Mouse (Mus musculus) T-helper 2 cell (primary cell): Measurements from ENCODE around the gene Afg3l1.
"Not testable (repeated sequence)": the region's sequence is repeated elsewhere in the genome, so short reads cannot be mapped to it uniquely, and the experiment has no call there.

Experiments
- in situ Hi-C: fragments of 300-600 bp; cut with MboI, MseI; formaldehyde crosslinking; loops from one replicate; pipeline ENCODE4 v1.15.1; 2025; ENCODE audit warnings: high pct_unique_total_duplicates

The Afg3l1 gene

GRCm38 (mm10) chr8:123477737-123478258 is at the start of gene Afg3l1:
Gene Afg3l1, plus strand, starts transcription at chr8:123477903.
- in situ Hi-C loops = no loop called here

DNA sequence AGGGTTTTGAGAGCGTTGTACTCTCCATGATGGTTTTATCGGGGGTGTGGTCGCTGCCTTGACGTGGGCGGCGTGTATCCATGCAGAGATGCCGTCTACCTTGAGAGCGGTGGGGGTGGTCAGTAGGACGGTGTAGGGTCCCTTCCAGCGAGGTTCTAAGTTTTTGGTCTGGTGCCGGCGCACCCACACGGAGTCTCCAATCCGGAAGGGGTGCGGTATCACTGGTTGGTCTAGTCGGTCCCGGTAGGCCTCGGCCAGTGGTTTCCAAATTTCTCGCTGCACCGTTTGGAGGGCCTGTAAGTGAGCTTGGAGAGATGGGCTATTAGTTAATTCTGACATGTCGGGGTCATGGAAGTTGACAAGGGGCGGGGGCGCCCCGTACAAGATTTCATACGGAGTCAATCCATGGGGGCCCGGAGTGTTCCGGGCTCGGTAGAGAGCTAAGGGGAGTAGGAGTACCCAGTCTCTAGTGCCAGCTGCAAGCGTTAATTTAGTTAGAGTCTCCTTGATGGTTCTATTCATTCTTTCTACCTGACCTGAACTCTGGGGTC is 49.3 kb upstream of the Afg3l1 start:
- in situ Hi-C loops = no loop called here

DNA sequence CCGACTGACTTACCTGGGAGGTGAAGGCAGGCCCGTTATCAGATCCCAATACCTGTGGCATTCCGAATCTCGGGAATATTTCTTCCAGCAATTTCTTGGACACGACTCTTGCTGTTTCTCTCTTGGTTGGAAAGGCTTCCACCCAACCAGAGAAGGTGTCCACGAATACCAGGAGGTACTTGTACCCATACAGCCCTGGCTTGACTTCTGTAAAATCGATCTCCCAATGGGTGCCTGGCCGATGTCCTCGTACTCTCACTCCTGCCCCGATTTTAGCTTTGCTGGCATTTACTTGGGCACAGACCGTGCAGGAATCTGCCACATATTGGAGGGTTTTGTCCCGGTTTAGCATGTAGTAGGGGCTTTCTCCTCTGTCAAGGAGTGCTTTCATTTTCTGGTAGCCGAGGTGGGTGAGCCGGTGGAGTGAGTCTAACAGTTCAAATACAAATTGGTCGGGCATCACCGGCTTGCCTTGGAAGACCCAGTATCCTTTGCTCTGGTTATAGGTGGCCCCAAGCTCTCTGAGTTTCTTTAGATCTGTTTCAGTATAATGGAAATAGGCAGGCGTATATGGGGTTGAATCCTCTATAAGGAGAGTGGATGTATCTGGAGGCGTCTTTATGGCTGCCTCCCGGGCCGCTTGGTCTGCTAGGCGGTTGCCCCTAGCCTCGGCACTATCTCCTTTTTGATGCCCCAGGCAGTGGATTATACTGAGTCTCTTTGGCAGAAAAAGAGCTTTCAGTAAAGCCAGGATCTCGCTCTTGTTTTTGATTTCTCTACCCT is 48.6 kb upstream of the Afg3l1 start:
- in situ Hi-C loops = no loop called here

DNA sequence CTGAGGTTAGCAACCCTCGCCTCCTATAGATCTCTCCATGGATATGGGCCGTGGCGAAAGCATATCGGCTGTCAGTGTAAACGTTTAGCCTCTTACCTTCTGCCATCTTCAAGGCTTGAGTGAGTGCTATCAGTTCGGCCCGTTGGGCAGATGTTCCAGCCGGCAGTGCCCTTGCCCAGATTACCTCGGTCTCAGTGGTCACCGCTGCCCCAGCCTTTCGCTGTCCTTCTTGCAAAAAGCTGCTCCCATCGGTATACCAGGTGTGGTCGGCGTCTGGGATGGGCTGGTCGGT is 48.0 kb upstream of the Afg3l1 start:
- in situ Hi-C loops = not testable (repeated sequence)

- in situ Hi-C loops = not testable (repeated sequence)
Measured at GRCm38 (mm10) chr8:123430936-123431335, 46.8 kb upstream of the Afg3l1 start.

DNA sequence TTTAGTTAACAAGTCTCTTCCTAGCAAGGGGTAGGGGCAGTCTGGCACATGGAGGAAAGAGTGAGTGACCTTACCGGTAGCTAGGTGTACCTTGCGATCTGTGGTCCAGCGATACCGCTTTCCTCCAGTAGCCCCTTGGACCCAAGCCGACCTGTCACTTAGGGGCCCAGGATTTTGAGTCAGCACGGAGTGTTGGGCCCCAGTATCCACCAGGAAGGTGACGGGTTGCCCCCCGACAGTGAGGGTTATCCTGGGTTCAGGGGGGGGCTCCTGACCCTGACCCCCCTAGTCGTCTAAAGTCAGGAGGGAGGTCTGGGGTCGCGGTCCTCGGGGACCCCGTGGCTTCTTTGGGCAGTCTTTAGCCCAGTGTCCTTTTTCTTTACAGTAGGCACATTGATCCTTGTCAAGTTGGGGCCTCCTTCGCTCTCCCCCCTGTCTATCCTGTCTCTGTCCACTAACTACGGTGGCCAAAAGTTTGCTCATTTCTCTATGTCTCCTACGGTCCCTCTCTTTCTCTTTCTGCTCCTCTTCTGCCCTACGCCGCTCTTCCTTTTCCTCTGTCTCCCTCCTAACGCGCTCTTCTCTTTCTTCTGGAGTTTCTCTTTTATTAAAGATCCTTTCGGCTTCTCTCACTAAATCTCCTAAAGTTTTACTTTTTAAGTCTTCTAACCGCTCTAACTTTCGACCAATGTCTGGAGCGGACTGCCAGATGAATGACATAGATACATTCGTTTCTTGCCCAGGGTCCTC is 45.9 kb upstream of the Afg3l1 start:
- in situ Hi-C loops = no loop called here

GRCm38 (mm10) chr8:123432381-123432780 is 45.3 kb upstream of the Afg3l1 start:
- in situ Hi-C loops = no loop called here

DNA sequence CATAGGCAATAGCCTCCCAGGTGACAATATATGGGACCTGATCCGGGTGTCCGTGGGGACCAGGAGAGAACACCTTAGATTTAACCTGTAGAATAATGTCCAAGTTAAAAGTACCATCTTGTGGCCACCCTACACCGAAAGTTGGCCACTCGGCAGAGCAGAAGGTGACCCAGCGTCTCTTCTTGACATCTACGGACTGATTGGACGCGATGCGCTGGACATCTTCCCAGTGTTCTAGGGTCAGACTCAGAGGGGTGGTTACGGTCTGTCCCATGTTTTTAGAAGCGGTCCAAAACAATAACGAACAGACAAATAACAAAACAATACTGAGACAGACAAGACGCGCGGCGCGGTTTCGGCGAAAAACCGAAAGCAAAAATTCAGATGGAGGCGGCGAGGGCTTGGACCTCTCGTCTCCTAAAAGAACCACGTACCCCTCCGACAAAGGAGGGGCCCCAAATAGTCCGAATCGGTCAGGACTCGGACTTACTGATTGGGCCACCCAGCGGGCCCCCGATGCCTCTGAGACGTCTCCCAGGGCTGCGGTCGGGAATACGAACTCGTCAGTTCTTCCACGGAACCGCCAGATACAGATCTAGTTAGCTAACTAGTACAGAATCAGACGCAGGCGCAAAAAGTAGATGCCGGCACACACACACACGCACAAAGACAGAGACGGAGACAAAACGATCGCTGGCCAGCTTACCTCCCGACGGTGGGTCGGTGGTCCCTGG is 44.3 kb upstream of the Afg3l1 start:
- in situ Hi-C loops = not testable (repeated sequence)

- in situ Hi-C loops = no loop called here
Measured at GRCm38 (mm10) chr8:123441788-123442187, 35.9 kb upstream of the Afg3l1 start.

DNA sequence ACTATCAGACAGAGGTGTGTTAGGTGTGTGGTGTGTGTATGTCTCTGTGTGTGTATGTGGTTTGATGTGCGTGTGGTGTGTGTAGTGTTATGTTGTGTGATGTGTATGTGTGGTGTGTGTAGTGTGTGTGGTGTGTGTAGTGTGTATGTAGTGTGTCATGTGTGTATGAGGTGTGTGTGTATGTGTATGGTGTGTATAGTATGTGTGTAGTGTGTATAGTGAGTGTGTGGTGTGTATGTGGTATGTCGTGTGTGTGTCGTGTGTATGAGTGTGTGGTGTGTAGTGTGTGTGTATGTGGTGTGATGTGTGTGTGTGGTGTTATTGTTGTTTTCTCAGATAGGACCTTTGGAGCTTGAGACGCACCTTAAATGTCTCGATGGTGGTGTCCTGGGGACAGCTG is 35.4 kb upstream of the Afg3l1 start:
- in situ Hi-C loops = no loop called here

DNA sequence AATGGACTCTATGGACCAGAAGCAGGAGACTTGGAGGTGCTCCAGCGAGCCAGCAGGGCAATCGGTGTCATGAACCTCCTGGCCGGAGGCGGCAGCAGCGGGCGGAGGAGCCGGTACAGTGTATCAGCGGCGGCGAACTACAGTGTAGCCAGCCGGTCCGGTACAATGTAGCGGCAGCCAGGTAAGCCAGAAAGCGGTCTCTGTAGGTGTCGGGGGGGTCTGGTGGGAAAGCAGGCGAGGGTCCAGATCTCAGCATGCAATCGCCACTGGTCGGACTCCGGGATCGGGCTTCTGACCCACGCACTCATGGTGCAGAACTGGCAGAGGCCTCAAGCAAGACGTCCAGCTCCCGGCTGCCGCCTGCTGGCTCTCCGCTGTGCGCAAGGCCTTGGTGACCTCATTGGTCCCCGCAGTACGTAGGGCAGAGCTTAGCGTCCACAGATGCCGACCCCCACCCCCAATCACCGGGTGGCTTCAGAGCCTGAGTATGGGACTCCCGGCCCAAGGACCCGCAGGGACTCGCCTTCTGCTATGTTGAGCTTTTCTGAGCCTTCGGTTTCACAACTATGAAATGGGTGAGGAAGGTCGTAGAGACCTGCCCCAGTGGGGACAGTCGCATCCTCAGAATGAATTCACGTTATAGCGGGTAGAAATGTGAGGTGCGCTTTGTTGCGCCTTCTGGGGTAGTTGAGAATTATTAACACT is 34.7 kb upstream of the Afg3l1 start:
- in situ Hi-C loops = no loop called here

DNA sequence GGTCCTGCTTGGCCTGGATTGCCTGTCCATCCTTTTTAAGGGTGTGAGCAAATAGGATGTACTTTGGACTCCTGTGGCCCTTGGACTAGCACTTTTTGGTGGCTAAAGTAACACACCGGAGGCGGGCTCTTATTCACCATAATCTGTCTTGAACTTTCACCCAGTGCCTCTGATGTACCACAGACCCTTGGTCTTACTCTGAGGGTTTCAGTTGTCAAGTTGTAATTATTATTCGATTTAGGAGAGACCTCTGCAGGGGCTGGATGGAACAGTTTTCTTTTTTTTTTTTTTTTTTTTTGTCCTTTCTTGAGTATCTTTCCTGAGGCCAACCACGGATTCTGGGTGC is 34.2 kb upstream of the Afg3l1 start:
- in situ Hi-C loops = no loop called here

- in situ Hi-C loops = no loop called here
Measured at GRCm38 (mm10) chr8:123444131-123444530, 33.6 kb upstream of the Afg3l1 start.

- in situ Hi-C loops = no loop called here
Measured at GRCm38 (mm10) chr8:123445981-123446380, 31.7 kb upstream of the Afg3l1 start.

DNA sequence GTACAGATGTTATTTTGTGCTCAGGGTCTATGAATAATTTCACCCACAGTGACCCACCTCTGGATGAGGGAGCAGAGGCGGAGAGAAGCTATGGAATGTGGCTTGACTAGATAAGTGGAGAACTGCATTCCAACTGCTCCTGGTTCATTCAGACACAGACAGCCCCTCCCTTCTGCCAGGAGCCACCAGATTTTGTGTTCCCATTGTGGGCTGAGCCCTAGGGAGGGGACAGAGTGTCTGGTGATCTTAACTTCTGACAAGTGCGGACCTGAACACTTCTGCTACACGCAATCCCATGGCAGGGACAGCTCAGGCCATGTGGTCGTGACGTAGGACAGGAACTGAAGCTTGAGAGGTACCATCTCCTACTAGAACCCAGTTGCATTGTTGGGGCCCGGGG is 30.9 kb upstream of the Afg3l1 start:
- in situ Hi-C loops = no loop called here

GRCm38 (mm10) chr8:123450783-123451182 is 26.9 kb upstream of the Afg3l1 start:
- in situ Hi-C loops = loop anchor here (5.0 kb wide), 1 partner anchor 67 kb away; the partner anchor contains the start of genes Dbndd1 and Gas8

- in situ Hi-C loops = loop anchor here (5.0 kb wide), 1 partner anchor 66 kb away; the partner anchor contains the start of genes Dbndd1 and Gas8
Measured at GRCm38 (mm10) chr8:123451747-123452146, 26.0 kb upstream of the Afg3l1 start.

DNA sequence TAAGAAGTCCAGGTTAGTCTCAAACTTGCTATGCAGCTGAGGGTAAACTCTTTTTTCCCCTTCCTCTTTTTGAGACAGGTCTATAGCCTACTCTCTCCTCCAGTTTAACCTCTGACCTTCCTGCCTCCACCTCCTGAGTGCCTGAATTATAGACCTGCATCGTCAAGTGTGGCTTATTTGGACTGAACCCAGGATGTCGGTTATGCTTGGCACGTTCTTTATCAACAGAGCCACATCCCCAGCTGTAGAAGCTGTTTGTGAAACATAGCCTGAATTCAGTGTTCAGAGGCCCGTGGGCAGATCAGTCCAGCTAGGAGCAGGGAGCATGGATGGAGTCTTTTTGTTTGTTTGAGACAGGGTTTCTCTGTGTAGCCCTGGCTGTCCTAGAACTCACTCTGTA is 25.6 kb upstream of the Afg3l1 start:
- in situ Hi-C loops = loop anchor here (5.0 kb wide), 1 partner anchor 65 kb away; the partner anchor contains the start of genes Dbndd1 and Gas8

DNA sequence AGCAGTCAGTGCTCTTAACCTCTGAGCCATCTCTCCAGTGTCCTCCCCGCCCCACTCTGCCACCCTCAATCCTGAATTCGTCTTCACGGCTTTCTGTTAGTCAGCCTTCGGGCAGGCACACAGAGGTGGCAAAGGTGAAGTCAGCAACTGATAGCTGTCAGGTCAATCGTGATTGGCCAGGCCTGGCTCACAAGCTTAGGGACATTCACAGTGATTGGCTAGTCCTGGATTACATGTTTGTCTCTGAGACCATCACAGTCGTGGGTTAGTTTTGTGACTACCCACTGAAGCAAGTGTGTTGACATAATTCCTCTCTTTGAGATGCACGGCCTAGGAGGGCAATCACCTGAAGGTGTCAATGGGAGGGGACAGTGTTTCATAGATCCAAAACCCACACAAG is 24.4 kb upstream of the Afg3l1 start:
- in situ Hi-C loops = loop anchor here (5.0 kb wide), 1 partner anchor 64 kb away; the partner anchor contains the start of genes Dbndd1 and Gas8

DNA sequence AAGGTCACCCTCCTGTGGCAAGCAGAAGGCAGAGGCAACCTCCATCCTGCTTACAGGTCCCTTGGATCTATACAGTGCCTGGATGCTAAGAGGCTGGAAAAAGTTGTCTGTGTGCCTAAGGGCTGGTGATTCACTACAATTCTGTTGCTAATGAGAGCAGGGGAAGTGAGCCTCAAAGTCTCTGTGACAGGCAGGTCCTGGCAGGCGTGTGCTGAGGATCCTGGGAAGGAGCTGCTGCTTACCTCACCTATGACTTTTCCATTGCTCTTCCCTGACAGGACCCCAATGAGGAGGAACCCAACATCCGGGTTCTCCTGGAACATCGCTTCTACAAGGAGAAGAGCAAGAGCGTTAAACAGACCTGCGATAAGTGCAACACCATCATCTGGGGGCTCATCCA is 23.8 kb upstream of the Afg3l1 start:
- in situ Hi-C loops = loop anchor here (5.0 kb wide), 1 partner anchor 63 kb away; the partner anchor contains the start of genes Dbndd1 and Gas8

DNA sequence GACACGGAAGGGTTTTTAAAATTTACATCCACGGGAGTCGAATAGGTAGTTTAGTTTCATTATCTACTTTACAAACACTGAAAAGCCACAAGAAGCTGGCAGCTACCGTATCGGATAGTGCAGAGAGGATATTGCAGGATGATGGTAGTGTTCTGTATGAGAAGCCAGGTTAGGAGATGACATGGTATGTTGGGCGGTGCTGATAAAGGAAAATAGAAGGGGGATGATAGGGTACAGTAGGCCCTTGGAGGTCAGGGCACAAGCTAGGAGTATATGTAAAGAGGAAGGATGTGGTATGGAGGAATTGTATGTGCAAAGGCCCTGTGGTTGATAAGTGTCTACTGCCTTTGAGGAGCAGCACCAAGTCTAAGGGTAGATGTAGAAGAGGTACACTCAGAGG is 23.1 kb upstream of the Afg3l1 start:
- in situ Hi-C loops = loop anchor here (5.0 kb wide), 1 partner anchor 63 kb away; the partner anchor contains the start of genes Dbndd1 and Gas8
